Mouse (Mus musculus) layer of hippocampus, adult 8-10 months (tissue): ENCODE data around the gene Slc22a20. TPM values are rescaled to one million over a fixed set of nuclear protein-coding genes. Genes with fewer than 3 reads are reported as not detected.
A peak's percentile ranks its signal among the peaks of the same experiment; 100 is the strongest.

ENCODE experiments used
- DNase-seq, 2 experiments: peaks; one replicate each; pipeline ENCODE4 v3.0.0; 2022; ENCODE audit warnings: low spot score in 2 of 2
- total RNA-seq, 4 experiments: library from RNA; stranded (reverse); gene quantifications; 2 replicates each; pipeline ENCODE4 v1.2.4; 2022

The Slc22a20 gene
- total RNA-seq = not detected

DNA sequence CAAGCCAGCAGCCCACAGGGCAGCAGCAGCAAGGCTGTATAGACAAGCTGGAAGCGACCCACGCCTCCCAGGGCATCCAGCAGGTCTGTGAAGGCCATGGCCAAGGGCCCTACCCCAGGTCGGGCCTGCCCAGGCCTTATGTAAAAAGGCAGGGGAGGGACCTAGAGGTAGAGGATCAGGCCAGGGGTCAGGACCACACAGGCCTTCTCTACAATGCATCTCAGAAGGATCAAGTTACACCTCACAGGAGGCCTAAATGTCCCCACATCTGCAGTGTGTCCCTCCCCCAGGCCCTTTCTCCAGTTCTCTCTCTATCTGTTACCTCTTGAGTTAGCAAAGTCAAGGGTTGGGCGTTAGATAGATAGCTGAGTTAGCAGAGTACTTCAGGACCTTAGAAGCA, at the start of gene Slc22a20:
Slc22a20 (minus strand) TSS at position 101 of the 400 bp plus-strand sequence.
- DNase-seq = no peak

DNA sequence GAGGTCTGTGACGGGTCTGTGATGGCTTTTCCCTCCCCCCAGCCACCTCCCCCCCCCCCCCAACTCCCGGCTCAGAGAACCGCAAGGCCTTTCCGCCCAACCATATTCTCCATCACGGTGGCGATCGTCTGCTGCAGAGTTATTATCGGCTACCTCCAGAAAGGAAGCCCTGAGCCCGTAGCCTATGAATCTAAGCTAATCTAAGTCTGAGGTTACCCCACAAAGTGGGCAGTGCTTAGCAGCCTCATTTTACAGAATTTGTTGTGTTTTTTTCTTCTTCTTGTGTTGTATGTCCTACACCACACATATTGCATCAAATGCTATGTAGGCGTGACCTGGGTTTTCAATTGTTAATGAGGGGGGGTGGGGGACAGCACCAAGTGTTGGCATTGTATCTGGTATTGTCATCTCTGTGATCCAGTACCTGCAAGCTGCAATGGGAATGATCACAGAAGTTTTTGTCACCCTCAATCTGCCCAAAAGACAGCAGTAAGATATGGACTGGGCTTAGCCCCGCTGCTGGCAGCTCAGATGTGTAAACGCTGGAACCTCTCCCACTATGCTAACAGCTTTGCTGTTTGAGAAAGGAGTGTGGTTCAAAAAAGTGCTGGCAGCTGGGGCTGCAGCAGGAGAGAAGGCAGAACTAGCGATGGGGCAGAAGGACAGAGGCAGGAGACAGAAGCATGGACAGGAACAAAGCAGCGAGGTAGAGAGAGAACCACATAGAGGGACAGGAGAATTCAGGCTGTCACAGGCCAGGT, 44.8 kb upstream of the Slc22a20 start:
- no peak for DNase-seq

DNA sequence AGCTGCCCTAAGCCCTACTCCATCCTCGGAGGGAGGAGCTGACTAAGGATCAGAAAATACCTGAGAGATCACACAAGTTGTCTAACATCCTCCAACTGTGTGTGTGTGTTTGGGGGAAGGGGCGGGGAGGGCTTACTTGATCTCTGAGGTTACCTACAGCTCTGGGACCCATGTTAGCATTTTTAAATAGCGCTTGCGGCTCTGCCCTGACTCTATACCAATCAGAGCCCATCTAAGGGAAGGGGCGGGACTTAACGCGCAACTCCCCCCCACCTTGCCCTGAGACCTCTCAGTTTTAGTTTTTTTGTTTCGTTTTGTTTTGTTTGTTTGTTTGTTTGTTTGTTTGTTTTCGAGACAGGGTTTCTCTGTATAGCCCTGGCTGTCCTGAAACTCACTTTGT, 43.5 kb upstream of the Slc22a20 start:
- no peak for DNase-seq

DNA sequence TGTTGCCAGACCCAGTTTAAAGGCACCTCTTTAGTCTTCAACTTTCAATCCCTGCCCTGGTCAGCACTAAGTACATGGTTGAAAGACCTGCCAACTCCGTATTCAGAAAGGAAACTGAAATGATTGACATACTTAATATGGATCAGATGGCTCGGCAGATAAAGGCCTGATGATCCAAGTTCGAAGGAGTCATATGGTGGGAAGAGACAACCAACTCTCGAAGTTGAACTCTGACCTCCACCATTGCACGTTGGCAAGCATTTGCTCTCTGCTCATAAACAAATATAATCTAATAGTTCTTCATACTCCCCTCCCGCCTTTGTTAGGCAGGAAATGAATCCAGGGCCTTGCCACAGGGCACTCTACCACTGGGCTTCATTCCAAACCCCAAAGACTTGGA, 43.0 kb upstream of the Slc22a20 start:
- DNase-seq = no peak

DNA sequence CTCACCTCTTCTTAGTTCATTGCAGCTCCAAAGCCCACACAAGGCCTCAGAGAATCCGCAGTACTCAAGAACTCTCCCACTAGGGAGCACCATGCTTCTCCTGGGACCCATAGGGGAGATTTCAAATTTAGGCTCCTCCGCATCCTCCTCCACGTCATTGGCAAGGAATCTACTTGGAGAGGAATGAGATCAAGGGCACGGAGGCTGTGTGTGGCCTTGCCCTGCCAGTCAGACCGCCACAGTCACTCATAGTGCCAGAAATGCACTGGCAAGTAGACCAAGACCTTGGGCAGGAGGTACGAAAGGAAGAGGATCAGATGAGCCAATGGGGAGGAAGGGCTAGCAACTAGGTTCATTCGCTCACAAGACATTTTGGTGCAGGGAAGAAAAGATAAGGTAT, 38.0 kb upstream of the Slc22a20 start:
- no peak for DNase-seq

DNA sequence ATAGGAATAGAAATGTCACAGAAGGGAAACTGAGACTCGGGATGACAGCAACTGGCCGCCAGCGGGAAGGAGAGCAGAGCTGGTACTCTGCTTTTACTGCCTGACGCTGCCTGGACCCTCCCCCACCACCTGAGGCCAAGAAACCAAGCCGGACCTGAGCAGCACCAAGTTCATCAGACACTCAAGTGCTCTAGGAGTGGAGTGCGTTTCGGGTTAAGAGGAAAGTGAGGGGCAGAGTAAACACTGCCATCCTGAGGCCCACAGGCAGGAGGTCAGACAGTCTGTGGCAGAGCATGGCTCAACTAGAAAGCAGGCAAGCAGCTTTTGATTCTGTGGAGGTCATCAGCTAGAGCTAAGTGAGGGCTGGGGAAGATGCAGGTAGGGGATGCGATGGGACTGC, 37.1 kb upstream of the Slc22a20 start:
- DNase-seq = no peak

DNA sequence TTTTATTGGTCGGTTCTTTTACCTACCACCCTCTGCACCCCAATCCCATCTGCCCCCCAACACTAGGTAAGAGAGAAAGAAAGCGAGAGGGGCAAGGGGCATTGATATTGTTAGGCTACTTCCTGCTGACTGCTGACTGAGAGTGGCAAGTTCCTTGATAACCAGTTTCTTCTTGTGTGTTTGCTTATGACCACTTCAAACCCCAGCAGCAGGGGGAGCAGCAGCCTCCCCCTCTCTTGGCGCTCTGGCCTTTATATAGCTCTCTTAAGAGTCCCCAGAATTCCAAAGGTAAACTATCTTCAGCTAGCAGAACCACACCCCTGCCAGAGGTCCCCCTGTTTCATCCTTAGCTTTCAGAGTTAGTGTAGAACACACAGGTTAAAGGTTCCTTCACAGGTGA, 34.3 kb upstream of the Slc22a20 start:
- DNase-seq = no peak

DNA sequence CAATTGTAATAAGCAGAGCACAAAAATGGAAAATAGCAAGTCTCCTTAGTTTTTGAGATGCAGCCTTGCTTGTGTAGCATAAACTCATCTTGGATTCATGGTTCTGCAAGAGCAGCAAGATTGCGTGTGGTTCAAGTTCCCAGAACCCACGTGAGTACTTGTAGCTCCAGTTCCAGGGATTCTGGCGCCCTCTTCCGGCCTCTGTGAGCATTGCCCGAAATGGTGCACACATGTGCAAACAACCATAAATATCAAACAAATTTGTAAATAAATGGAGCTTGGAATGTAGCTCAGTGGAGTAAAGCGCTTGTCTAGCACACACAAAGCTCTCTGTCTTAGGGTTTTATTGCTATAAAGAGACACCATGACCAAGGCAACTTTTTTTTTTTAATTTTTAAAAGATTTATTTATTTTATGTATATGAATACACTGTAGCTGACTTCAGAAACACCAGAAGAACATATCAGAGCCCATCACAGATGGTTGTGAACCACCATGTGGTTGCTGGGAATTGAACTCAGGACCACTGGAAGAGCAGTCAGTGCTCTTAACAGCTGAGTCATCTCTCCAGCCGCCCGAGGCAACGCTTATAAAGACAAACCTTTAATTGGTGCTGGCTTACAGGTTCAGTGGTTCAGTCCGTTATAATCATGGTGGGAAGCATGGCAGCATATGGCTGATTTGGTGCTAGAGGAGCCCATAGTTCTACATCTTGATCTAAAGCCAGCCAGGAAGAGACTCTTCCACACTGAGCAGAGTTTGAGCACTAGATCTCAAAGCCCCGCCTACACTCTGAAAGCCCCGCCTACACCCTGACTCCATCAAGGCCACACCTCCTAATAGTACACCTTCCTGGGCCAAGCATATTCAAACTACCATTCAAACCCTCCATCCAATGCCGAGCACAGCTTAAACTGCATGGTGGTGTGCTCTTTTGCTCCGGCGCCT, 32.5 kb upstream of the Slc22a20 start:
- DNase-seq = peak; percentile 72 to 88

DNA sequence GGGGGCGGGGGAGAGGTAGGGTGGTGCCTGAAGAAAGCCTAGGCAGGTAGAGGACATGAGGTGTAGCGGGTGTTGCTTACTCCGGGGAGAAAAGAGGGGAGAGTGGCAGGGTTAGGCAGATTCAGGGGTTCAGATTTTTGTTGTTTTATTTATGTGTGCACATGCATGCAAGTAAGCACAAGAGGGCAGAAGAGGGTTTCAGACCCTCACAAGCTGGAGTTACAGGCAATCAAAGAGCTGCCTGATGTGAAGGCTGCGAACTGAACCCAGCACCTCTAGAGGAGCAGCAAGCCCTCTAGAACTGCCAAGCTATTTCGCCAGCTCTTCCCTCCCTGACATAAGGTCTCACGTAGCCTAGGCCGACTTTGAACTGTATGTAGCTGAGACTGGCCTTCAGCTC, 30.6 kb upstream of the Slc22a20 start:
- DNase-seq = no peak

DNA sequence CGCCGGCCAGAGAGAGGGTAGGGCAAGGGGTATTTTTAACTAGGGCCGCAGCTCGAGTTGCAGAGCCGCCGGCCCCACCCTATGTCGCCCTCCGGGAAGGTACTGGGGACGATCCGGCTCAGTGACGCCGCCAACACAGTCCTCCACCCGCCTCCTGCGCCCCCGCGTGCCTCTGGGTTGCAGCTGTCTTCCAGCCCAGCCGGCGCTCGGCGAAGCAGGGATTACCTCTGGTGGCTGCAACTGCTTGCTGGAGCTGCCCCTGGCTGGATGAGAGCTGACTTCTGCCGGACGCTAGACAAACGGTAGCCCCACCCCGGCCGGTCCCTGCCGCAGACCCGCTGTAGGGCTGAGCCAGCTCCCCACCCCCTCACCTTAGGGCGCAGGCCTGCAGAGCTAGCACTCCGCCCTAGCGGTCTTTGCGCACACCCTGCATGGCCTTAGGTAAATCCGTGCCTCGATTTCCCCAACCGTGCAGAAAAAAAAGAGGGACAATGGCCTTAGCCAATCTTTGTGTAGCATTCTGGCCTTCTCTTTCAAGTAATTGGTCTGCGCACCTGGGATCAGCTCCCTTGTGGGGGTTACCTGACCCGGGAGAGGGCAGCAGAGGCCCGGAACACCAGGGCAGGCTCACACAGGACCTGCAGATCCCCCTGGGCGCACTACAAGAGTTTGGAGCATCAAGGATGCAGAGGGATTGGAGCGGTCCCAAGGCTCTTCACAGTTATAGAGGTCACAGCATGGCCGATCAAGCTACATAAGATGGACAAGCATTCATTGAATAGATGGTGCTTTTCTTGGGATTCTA, 29.8 kb upstream of the Slc22a20 start, which contains the start of gene Capn1:
Capn1 (minus strand) TSS at position 387 of the 805 bp plus-strand sequence.
- peak; percentile 27 to 57 for DNase-seq

DNA sequence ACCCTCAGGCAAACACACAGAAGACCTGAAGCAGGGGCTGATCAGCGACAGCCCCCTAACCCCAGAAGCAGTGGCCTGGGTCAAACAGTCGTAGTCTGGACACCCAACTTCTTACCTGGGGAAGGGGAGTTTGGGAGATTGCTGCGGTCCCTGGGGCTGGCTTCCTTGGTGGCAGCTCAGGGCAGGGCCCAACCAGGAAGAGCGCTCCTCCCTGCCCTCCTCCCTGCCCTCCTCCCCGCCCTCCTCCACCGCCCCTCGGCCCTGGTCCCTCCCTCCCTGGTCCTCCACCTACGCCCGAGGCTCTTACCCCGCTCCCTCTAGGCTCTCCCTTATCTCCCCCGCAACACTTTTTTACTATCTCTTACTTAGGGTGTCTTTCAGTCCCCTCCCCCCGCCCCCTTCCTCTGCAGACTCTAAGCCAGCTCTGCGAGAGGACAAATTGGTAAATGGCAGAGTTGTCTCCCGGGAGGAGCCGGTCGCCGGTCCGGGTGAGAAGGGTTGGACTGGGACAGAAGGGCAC, 29.1 kb upstream of the Slc22a20 start:
- DNase-seq = no peak

DNA sequence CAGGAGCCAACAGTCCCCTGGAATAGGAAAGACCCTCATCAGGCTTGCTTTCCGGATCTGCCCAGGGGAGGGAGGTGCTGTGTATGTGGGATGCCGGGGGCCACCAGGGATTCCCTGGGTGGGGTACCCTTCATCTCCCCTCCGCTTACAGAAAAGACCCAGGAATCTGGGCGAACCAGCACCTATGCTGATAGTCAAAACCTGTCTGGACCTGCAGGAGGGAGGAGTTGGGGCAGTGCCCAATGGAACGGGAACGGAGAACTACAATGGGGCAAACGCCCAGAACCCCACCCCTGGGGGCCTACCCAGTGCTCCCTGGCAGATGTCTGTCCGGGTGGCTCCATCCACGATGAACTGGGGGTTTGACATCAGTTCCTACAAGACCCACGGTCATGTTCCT, 27.7 kb upstream of the Slc22a20 start:
- DNase-seq = no peak

DNA sequence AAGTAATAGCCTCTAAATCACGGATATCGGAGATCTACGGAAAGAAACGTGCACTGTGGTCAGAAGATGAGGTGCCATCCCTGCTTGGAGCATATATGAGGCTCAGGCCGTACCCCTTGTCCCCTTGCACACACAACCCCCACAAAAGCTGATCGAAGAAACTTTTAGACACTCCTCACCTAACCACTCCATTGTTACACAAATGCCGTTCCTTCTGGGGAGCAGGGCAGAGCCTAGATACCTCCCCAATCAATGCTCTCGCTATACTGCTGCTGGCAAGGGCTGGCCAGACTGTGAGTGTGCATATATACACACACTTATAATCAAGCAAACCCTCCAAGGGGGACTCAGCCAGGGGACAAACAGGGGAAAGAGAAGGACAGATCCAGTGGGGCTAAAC, 23.2 kb upstream of the Slc22a20 start:
- DNase-seq = no peak

DNA sequence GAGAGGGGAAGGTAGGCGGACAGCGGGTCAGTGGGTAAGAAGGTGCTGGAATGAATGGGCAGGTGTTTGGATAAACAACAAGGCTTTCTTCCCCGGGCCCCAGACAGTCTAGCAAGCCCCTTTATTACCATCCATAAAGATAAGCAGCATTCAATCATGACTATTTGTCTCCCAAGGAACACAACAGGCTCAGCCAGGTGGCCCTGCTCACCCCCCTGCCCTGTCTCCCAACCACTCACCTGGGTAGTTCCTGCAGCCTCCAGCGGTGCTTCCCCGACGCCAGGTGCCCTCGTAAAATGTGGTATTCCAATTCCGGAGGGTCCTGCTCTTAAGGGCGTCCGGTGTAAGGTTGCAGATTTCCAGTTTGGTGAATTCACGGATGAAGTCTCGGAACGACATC, 21.1 kb upstream of the Slc22a20 start:
- DNase-seq = no peak

DNA sequence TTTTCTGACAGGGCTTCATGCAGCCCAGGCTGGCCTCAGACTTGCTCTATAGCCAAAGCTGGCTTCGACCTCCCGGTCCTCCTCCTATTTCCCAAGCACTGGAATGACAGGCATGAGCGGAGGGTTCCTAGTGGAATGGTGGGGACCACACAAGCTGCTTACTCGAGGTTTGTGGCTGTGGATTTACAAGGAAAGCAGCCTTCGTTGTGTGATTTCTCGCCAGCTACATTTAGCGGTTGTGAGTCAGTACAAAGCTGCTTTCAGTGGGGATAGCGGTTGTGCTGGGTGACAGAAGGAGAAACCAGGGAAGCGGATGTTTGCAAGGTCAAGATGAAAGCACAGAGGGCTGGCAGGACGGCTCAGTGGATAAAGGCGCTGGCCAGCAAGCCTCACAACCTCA, 19.6 kb upstream of the Slc22a20 start:
- DNase-seq = no peak

DNA sequence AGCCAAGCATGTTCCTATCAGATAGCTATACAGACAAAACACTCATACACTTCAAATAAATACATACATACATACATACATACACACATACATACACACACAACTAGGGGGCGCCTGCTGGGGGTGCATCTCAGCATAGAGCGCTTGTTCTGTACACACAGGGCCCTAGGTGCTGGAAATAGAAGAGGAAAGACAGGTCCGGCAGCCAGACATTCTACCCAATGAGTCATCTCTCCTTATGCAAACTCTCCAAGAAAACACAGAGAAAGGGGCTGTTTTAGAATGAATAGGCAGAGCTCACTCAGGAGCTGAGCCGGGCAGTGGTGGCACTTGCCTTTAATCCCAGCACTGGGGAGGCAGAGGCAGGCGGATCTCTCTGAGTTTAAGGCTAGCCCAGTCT, 14.0 kb upstream of the Slc22a20 start:
- no peak for DNase-seq

DNA sequence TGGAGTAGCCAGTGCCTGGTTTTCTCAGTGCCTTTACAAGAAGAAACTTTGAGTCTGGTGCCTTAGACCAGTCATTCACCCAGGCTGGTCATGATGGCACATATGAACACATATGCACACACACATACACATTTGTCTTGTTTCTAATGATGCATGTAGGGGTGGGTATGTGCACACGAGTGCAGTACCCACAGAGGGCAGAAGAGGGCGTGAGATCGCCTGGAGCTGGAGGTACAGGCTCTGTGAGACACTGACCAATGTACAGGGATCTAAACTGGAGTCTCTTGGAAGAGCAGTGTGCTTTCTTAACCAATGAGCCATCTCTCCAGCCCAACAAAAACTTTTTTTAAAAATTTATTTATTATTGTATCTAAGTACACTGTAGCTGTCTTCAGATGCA, 12.2 kb upstream of the Slc22a20 start:
- no peak for DNase-seq

DNA sequence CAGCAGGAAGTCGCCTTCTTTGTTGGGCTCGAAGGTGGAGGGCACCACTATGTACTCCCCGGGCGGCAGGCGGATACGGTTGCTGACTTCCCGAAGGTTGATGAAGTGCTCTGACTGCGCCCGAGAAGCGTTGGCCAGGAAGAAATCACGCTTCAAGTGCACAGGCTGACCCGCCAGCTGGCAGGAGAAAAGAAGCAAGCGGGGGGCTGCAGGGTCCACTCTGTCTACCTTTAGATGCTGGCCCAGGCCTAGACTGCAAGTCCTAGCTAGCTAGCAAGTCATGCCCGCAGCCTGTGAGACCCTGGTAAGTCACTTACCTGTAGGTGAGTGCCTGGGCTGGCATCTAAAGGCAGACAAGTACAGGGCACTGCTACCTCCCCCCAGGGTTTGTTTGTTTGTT, 8.8 kb upstream of the Slc22a20 start:
- no peak for DNase-seq

DNA sequence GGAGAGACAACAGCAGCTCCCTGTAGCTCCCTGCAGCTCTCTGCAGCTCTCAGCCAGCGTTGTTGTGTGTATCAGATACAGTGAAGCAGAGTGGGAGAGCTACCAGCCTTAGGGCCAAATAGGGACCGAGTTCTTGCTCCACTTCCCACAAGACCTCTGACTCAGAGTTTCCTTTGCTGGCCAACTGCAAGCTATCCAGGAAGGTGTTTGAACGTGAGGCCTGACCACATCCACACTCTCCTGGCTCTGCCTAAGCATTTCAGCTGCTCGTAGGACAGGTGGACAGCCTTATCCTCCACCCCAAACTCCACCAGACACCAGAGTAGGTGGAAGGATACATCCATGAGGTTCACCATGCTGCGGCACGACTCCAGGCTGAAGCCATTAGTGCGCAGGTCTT, 6.1 kb upstream of the Slc22a20 start:
- DNase-seq = no peak

DNA sequence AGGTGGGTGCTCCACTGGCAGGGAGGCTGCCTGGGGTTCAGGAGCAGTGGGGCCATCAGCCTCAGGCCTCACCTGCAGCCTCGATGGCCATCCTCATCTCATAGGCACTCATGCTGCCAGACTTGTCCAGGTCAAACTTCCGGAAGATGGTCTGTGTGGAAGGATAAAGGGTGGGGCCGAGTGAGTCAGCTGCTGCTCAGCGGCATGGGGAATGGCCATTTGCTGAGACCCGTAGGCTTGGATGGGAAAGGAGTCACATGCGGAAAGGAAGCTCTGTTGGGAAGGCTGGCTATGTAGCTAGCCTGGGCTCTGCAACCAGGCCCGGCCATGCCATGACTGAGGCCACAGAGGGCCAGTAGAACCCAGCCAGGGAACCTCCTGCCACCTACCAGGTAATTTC, 5.5 kb upstream of the Slc22a20 start:
- DNase-seq = no peak

DNA sequence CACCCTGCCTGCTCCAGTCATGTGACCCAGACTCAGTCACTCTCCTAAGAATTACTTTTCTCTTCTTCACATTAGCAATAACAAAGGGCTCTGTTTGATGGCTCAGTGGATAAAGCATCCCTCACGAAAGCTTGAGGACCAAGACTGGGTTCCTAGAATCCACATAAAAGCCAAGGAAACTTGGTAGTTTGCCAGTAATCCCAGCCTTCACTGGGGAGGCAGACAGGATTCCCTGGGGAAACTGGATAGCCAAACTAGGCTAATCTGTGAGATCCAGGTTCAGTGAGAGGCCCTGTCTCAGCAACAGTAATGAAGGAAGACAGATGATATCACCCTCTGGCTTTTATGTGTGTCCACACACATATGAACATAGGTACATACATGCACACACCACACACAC, 5.0 kb upstream of the Slc22a20 start:
- no peak for DNase-seq

DNA sequence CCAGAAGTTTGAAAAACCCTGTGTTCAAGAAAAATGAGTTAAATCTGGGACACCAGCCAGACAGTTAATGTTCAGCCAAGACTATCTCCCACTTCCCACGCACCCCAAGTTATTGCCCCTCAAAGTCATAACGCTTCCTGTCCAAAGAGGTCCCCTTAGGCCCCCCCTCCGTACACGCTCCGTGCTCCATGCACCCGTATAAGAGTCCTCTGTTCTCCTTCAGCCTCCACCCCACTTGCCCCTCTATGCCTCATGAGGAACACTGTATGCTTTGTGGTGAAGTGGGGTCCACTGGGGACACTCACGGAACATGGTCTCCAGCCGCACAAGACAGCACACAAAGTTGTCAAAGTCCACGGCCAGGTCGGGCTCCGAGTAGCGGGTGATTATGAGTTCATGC, 4.1 kb upstream of the Slc22a20 start:
- DNase-seq = no peak
